Mouse (Mus musculus) CD4-positive, CD25-positive, alpha-beta regulatory T cell, adult 9 weeks (primary cell): Measurements from ENCODE around the gene Cog1. TPM values are rescaled to one million over a fixed set of nuclear protein-coding genes. Genes with fewer than 3 reads are reported as not detected.

ENCODE experiments used
- polyA plus RNA-seq: library from polyadenylated mRNA; unstranded; fragments of 100-300 nt; shearing (Covaris generic); gene quantifications from one replicate; pipeline ENCODE4 v1.2.1, GENCODE M21; 2017

Gene Cog1
- polyA plus RNA-seq, result 11.8 TPM

GRCm38 (mm10) chr11:113648690-113649352 is at the start of gene Cog1:
Gene Cog1, plus strand, starts transcription at chr11:113649169.

GRCm38 (mm10) chr11:113618672-113619419 is 30.1 kb upstream of the Cog1 start, which contains the start of gene Sstr2:
Gene Sstr2, plus strand, starts transcription at chr11:113619342.

GRCm38 (mm10) chr11:113649353-113650210 is 613 bp downstream of the Cog1 start, which contains the start of gene Slc39a11:
Gene Slc39a11, minus strand, starts transcription at chr11:113650079.

GRCm38 (mm10) chr11:113683957-113684706 is 35.2 kb downstream of the Cog1 start, which contains the start of the genes Fam104a and D11Wsu47e:
Gene Fam104a, minus strand, starts transcription at chr11:113684155.
Gene D11Wsu47e, plus strand, starts transcription at chr11:113684412.

GRCm38 (mm10) chr11:113709731-113710256 is 60.8 kb downstream of the Cog1 start, which contains the start of gene Cpsf4l:
Gene Cpsf4l, minus strand, starts transcription at chr11:113710017.

Other genes with a start within 250 kb of the Cog1 start
- gene Sstr2, start 29.8 kb upstream of the Cog1 start, polyA plus RNA-seq, result 0.12 TPM
- 50.0 TPM for gene Slc39a11, start 910 bp downstream of the Cog1 start, polyA plus RNA-seq
- gene Fam104a, start 35.0 kb downstream of the Cog1 start, polyA plus RNA-seq, result 12.5 TPM
- 25.4 TPM for gene D11Wsu47e, start 35.2 kb downstream of the Cog1 start, polyA plus RNA-seq
- 0.27 TPM for gene Cpsf4l, start 60.8 kb downstream of the Cog1 start, polyA plus RNA-seq
- 8.1 TPM for gene Cdc42ep4, start 102.7 kb downstream of the Cog1 start, polyA plus RNA-seq